Mouse (Mus musculus) bone marrow, adult 2 months (tissue): ENCODE measurements around the gene Rph3a. TPM values are rescaled to one million over a fixed set of nuclear protein-coding genes. Genes with fewer than 3 reads are reported as not detected.

ENCODE experiments used
- H3K27ac ChIP-seq: fragments of 200-500 bp; 2 replicates; pipeline ENCODE4 v1.5.1; 2012; ENCODE audit warnings: low read depth, mild to moderate bottlenecking, control low read depth, inconsistent platforms, low read length; ENCODE audit not compliant: control insufficient read depth, poor library complexity, insufficient read depth
- H3K4me1 ChIP-seq: fragments of 200-500 bp; 2 replicates; pipeline ENCODE4 v1.6.1; 2011; ENCODE audit warnings: low read length; ENCODE audit not compliant: control insufficient read depth, insufficient read depth
- H3K4me3 ChIP-seq: fragments of 200-500 bp; replicated peaks from 2 replicates; pipeline ENCODE3; 2011; ENCODE audit warnings: mild to moderate bottlenecking, low read depth, low read length, control low read depth; ENCODE audit not compliant: control insufficient read depth
- CTCF ChIP-seq: fragments of 200-500 bp; IDR thresholded peaks from 2 replicates; pipeline ENCODE4 v1.5.1; 2011; ENCODE audit warnings: low read length, control low read depth; ENCODE audit not compliant: control insufficient read depth, insufficient read depth
- POLR2A ChIP-seq: fragments of 200-500 bp; IDR thresholded peaks from 2 replicates; pipeline ENCODE4 v1.6.1; 2011; ENCODE audit warnings: low read depth, mild to moderate bottlenecking, control low read depth, low read length, borderline replicate concordance; ENCODE audit not compliant: control insufficient read depth
- WGBS: fragments of 180-500 bp; shearing (Covaris S2); methylation state at CpG from one replicate; pipeline ENCODE4 v1.1.7; 2018; 5-methylcytosine and 5-hydroxymethylcytosine counted together
- polyA plus RNA-seq: library from polyadenylated mRNA; stranded (reverse); fragments of >200 nt; gene quantifications from 2 replicates; pipeline ENCODE4 v1.2.4, GENCODE M21; 2011; ENCODE audit warnings: low replicate concordance; ENCODE audit not compliant: missing spikeins, insufficient read depth, insufficient read length

Rph3a gene
- not detected in 2 replicates for polyA plus RNA-seq

- Histone ChIP-seq H3K4me1 (no peaks in the 10 kb centered on the region), H3K4me3 (no peak within 1 kb of the TSS), H3K27ac (no peak within 1 kb of the TSS; the same call in 1 of the 2 replicates)
- WGBS: 68% methylated on average over 12 of the region's 12 CpGs
- TF ChIP-seq POLR2A (no peak), CTCF (no peak)
Observed at GRCm38 (mm10) chr5:121009811-121010569, at the start of gene Rph3a. Rph3a (minus strand) TSS chr5:121010092.

DNA sequence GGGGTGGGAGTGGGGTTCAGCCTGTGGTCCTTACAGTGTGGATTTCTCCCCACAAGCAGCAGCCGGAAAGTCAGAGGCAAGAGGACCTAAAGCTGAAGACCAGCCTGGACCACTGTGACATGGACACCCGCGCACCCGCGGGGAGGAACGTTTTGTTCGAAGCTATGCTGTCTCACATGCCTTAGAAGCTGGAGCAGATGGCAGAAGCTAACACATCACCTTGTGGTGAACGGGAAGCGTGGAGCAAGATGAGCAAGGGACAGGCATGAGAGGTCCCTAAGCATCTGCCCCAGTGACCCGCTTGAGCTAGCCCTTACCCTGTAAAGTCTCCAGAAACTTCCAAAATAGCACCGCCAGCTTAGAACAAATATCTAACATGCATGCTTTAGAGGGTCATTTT lies 48.4 kb upstream of the Rph3a start:
- no peaks in the 10 kb centered on the region for H3K4me1 ChIP-seq
- no peak overlapping the region for H3K4me3 ChIP-seq
- no peak overlapping the region for H3K27ac ChIP-seq
- TF ChIP-seq POLR2A (no peak), CTCF (no peak)
- 83% methylated on average over 11 of the region's 11 CpGs for WGBS

GRCm38 (mm10) chr5:121053886-121054285 lies 44.0 kb upstream of the Rph3a start:
- no peak overlapping the region for H3K27ac ChIP-seq
- WGBS: 74% methylated on average over 9 of the region's 9 CpGs
- H3K4me3 ChIP-seq: no peak overlapping the region
- no peak for TF ChIP-seq CTCF
- no peak for TF ChIP-seq POLR2A
- no peaks in the 10 kb centered on the region for H3K4me1 ChIP-seq

- Histone ChIP-seq H3K4me3 (no peak overlapping the region), H3K4me1 (no peaks in the 10 kb centered on the region), H3K27ac (no peak overlapping the region)
- WGBS: 63% methylated on average over 9 of the region's 9 CpGs
- TF ChIP-seq CTCF (no peak), POLR2A (no peak)
Observed at GRCm38 (mm10) chr5:121041791-121042190, 31.9 kb upstream of the Rph3a start.

DNA sequence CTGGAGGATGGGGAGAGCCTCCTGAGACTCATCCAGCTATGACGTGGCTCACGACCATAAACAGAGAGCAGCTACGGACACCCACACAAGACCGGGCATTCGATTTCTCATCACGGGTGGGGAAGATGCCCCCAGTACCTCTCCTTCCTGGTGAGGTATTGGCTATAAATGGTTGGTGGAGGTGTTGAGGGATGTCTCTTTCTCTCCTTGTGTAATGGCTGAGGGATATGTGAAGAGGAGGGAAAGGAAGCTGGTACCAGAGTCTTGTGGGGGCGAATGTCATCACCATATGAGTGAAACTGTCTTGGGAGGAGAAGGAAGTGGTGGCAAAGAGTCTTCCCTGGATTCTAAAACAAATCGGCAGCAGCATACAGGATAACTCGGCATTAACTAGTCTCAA lies 29.6 kb upstream of the Rph3a start:
- TF ChIP-seq CTCF (no peak), POLR2A (no peak)
- WGBS: 73% methylated on average over 9 of the region's 9 CpGs
- H3K4me3 ChIP-seq: no peak overlapping the region
- H3K4me1 ChIP-seq: no peaks in the 10 kb centered on the region
- no peak overlapping the region for H3K27ac ChIP-seq

- TF ChIP-seq CTCF (no peak), POLR2A (no peak)
- Histone ChIP-seq H3K27ac (no peak overlapping the region), H3K4me3 (no peak overlapping the region), H3K4me1 (no peaks in the 10 kb centered on the region)
- WGBS: 69% methylated on average over 9 of the region's 9 CpGs
Observed at GRCm38 (mm10) chr5:121030161-121030560, 20.3 kb upstream of the Rph3a start.

GRCm38 (mm10) chr5:121019505-121019904 lies 9.6 kb upstream of the Rph3a start:
- no peak for TF ChIP-seq CTCF
- TF ChIP-seq POLR2A: no peak
- H3K4me3 ChIP-seq: no peak overlapping the region
- no peaks in the 10 kb centered on the region for H3K4me1 ChIP-seq
- 72% methylated on average over 9 of the region's 9 CpGs for WGBS
- no peak overlapping the region for H3K27ac ChIP-seq

DNA sequence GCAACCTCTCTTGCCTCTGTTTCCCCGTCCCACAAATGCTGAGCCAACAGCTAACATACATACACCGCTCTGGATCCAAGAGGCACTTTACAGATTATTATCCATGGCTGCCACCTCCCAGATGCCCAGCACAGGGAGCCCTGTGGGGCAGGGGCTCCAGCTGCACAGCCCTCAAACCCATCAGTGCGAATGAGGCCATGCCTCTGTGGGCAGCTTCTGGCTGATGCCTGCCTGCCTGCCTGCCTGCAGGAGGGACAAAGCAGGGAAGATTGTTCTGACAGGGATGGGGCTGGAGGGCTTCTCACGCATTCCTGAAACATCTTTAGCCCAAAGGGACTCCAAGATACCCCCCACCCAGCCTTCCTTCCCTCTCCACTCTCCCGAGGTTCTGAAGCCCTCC lies 7.8 kb upstream of the Rph3a start:
- no peak overlapping the region for H3K27ac ChIP-seq
- WGBS: 59% methylated on average over 5 of the region's 5 CpGs
- H3K4me3 ChIP-seq: no peak overlapping the region
- H3K4me1 ChIP-seq: no peaks in the 10 kb centered on the region
- TF ChIP-seq POLR2A: no peak
- no peak for TF ChIP-seq CTCF
